Mouse (Mus musculus): ENCODE measurements around the gene Ets2.
"Not testable (repeated sequence)": the region's sequence is repeated elsewhere in the genome, so short reads cannot be mapped to it uniquely, and the experiment has no call there.

The Ets2 gene

GRCm38 (mm10) chr16:95700224-95700623 is 1.7 kb upstream of the Ets2 start:
- DNase-seq: no peak

DNA sequence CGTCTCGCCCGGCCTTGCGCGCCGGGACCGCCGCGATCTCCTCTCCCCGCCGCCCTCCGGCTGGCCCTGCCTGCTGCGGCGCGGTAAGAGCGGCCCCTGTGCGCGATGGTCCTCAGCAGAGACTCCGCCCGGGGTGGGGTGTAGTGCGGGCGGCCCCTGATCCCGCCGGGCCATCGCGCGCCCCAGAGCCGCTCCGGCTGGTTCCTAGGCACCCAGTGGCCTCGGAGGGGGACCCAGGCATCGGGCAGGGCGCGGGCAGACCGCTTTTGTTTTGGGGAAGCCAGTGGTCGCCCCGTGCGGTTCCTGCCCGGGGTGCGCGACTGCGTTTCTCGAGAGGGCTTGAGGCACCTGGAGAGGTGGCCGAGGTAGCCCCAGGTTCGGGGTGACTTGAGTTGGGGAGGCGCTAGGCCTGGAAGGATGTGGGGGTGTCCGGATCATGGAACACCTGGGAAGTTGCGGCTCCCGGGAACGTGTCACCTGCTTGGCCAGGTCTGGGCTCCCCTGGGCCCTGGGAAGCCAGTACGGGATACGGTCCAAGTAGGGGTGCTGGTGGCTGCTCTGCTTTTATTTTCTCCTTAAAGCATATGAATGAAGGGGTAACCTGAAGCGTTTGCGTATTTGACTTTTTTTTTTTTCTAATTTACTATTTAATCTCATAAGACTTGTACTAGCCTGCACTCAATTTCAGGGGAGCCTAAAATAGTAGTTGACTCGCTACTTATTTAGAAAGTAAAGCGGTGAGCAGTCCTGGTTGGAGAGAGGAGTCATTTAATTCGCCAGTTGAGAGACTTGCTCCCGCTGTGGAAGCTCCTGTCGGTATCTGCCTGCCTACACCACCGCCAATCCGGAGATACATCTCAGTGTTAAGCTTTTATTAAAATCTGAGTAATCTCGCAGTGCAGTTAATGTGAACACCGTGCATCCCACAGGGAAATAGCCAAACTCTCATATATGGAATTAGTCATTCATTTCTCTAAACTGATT is 979 bp downstream of the Ets2 start:
- peak; percentile 55 to 62 for DNase-seq

GRCm38 (mm10) chr16:95703958-95704357 is 2.1 kb downstream of the Ets2 start:
- no peak for DNase-seq

- DNase-seq: no peak
Observed at GRCm38 (mm10) chr16:95704662-95705330, 2.9 kb downstream of the Ets2 start.

DNA sequence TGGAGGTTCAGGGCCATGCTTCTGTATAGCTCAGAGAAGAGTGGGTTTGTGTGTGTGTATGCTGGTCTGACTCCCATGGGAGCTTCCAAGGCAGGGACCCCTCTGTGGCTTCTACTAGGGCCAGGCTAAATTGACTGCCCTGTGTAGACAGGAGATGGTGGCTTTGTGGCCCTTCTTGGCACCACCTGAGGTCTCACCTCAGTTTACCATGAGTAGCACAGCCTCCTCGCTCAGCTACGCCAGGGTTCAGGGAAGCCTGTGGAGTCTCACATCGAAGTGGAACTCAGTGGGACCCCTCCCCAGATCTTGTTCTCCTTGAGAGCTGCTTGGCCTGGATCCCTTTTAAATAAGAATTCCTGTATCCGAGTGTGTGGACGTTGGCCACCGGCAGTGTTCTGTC is 3.9 kb downstream of the Ets2 start:
- no peak for DNase-seq

DNA sequence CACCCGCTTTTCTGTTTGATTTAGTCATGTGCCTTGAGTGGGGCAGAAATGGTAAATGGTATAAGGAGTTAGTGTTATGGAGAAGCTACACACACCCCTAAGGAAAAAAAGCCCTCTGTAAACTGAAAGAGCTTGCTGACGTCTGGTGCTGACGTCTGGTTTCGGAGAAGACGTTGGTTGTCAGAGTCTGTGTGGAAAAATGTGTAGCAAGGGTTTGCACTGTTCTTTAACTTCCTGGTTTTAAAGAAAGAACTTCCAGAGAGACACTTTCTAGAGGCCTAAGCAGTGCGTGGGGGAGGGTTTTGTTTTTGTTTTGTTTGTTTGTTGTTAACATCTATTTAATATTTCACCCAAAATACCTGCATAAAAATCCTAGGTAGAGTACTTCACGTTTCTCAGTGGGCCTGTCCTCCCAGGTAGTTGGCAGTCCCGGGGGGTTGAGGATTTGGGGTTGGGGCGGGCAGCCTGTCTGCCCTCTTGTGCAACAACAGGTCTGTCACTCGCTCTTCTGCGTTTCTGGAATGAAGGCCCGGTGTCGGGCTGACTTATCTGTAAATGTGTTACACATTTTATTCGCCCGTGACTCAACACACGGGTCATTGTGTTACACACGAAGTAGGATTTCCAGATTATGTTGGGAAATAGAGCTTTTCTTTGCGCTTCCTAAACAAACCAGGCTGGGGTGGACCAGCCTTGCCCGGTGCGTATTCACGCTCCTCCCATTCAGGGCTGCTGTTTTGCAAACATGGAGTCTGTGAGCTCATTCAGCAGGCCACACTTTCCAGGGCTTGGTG is 6.5 kb downstream of the Ets2 start:
- DNase-seq: no peak

- DNase-seq: no peak
Observed at GRCm38 (mm10) chr16:95709175-95709574, 7.3 kb downstream of the Ets2 start.

- DNase-seq: no peak
Observed at GRCm38 (mm10) chr16:95710129-95710528, 8.3 kb downstream of the Ets2 start.

GRCm38 (mm10) chr16:95712121-95712520 is 10.2 kb downstream of the Ets2 start:
- no peak for DNase-seq

GRCm38 (mm10) chr16:95713077-95713476 is 11.2 kb downstream of the Ets2 start:
- DNase-seq: not testable (repeated sequence)

DNA sequence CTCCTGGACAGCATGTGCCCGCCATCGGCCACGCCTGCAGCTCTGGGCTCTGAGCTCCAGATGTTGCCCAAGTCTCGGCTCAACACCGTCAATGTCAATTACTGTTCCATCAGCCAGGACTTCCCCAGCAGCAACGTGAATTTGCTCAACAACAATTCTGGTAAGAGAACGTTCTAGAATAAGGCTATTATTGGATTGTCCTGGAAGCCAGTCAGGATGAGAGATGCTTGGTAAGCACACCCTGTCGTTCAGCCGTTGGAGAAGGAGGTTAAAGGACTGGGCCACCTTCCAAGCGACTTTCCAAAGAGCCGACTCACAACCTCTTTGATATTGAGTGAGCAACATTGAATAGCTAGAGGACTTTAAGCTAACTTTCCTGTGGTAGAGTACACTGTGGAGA is 13.2 kb downstream of the Ets2 start:
- DNase-seq: no peak

- DNase-seq: no peak
Observed at GRCm38 (mm10) chr16:95716061-95716706, 14.3 kb downstream of the Ets2 start.

DNA sequence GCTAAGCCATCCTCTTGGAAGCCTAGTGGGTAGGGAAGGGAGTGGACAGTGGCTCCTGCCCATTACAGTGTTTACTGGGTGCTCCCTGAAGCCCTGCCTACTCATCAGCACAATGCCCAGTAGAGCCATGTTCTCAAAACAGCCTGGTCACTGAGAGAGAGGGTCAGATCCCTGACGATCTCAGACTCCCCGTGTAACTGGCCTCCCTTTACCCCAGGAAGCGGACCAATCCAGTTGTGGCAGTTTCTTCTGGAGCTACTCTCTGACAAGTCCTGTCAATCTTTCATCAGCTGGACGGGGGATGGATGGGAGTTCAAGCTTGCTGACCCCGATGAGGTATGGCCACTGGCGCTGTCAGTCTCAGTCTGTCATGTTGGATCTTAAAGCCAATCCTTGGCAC is 15.8 kb downstream of the Ets2 start:
- DNase-seq: no peak

- DNase-seq: no peak
Observed at GRCm38 (mm10) chr16:95718119-95718518, 16.2 kb downstream of the Ets2 start.

DNA sequence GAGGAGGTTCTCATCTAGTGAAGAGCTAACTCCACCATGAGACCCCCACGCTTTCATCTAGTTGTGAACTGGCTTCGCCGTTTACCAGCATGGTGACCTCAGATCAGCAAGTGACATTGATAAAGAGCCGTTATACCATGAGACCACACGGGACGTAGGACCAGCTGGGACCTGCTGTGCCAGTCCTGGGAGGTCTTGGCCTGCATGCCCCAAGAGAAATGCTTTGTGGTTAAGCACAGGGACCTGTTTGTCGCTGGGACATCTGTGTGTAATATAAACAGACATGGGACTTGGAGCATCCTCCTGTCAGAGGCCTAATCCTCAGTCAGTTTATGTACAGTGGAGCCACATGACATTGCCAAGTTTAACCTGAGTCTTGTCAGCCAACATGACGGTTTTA is 18.7 kb downstream of the Ets2 start:
- DNase-seq: no peak

- no peak for DNase-seq
Observed at GRCm38 (mm10) chr16:95724251-95724650, 22.4 kb downstream of the Ets2 start.

- no peak for DNase-seq
Observed at GRCm38 (mm10) chr16:95724776-95725175, 22.9 kb downstream of the Ets2 start.

DNA sequence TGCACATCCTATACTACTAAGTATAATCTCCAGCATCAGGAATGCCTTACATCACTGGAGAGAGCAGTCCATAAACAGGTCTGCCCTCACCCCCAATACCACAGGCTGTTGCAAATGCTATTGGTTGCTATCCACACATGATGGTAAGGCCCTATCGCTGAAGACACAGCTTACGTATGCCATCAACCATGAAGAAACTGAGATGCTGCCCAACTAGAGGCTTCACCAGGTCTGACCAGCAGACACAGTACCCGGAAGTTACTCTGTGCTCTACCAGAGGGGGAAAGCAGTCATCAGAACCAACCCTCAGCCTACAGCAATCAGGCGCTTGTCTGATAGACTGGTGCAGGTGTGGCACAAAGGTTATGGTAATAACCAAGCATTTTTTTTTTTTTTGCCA is 24.9 kb downstream of the Ets2 start:
- no peak for DNase-seq

DNA sequence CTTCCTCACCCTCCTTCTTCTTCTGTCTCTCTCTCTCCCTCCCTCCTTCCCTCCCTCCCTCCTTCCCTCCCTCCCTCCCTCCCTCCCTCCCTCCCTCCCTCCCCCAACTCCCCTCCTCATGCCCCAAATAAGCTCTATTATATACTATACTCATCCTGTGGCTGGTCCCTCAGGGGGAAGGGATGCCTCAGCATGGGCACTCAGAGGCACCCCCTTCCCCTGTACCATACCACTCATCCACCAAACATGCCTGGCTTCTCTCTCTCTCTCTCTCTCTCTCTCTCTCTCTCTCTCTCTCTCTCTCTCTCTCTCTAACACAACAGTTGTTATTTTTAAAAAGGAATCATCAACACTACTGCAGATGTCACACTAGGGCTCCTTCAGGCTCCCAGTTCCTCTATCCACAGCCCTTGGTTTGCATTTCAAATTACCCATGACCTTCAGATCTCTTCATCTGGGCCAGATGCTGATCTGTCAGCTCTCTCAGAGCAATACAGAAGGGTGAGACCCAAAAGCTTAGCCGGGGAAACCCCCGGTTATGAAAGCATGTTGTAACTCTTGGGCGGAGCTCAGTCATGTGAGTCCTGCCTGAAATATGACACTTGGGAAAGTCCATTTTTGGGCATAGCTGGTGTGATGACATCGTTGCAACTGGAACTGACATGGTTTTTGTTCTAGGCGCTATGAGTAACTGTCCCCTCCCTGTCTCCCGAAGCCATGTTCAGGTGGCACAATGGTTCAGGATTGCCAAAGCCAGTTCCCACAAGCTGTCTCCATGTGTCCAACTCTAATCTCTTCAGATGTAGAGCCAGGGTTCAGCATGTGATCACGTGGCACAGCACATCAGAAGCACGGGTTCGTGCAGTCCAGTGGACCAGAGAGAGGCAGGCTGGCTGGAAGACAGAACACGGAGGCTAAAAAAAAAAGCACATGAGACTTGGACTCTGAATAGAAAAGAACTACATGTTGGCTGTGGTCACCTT is 26.9 kb downstream of the Ets2 start:
- DNase-seq: no peak

- DNase-seq: no peak
Observed at GRCm38 (mm10) chr16:95729775-95730174, 27.9 kb downstream of the Ets2 start.

- no peak for DNase-seq
Observed at GRCm38 (mm10) chr16:95734785-95735184, 32.9 kb downstream of the Ets2 start.
